Mouse (Mus musculus) thymus, postnatal 0 days (tissue): ENCODE data around the gene Phc2. TPM values are rescaled to one million over a fixed set of nuclear protein-coding genes. Genes with fewer than 3 reads are reported as not detected.
"Not testable (repeated sequence)": the region's sequence is repeated elsewhere in the genome, so short reads cannot be mapped to it uniquely, and the experiment has no call there.

Experiments used
- DNase-seq: peaks from one replicate; pipeline ENCODE4 v3.0.0-alpha.2; 2015; ENCODE audit warnings: low spot score
- polyA plus RNA-seq: library from polyadenylated mRNA; unstranded; fragments of >200 nt; fragmentation: Nextera tagmentation; extraction: Ambion mirVana; gene quantifications from 2 replicates; pipeline ENCODE4 v1.2.1, GENCODE M21; 2015

Phc2 gene
- polyA plus RNA-seq = 42.9 and 44.9 TPM in 2 replicates

- peak; percentile 95 for DNase-seq
These were observed at the start of gene Phc2 for GRCm38 (mm10) chr4:128654505-128655381. TSS of gene Phc2 (plus strand) at chr4:128654702.

- no peak for DNase-seq
These were observed 47.9 kb upstream of the Phc2 start for GRCm38 (mm10) chr4:128606586-128606985.

GRCm38 (mm10) chr4:128607661-128608060, 46.8 kb upstream of the Phc2 start:
- DNase-seq = no peak

- no peak for DNase-seq
These were observed 45.1 kb upstream of the Phc2 start for GRCm38 (mm10) chr4:128609276-128609924.

- DNase-seq = peak; percentile 99
These were observed 44.5 kb upstream of the Phc2 start, which contains the start of gene Zscan20 for GRCm38 (mm10) chr4:128609925-128610402. TSS of gene Zscan20 (minus strand) at chr4:128610098.

- DNase-seq = no peak
These were observed 43.8 kb upstream of the Phc2 start for GRCm38 (mm10) chr4:128610706-128611105.

GRCm38 (mm10) chr4:128611726-128612125, 42.8 kb upstream of the Phc2 start:
- DNase-seq = not testable (repeated sequence)

GRCm38 (mm10) chr4:128613326-128613725, 41.2 kb upstream of the Phc2 start:
- DNase-seq = peak; percentile 79

GRCm38 (mm10) chr4:128615761-128616160, 38.7 kb upstream of the Phc2 start:
- DNase-seq = peak; percentile 48

- DNase-seq = peak; percentile 58
These were observed 37.0 kb upstream of the Phc2 start for GRCm38 (mm10) chr4:128617363-128618120.

- DNase-seq = peak; percentile 82
These were observed 36.1 kb upstream of the Phc2 start, which contains the start of gene Tlr12 for GRCm38 (mm10) chr4:128618246-128618911. TSS of gene Tlr12 (minus strand) at chr4:128618619.

GRCm38 (mm10) chr4:128618963-128619362, 35.5 kb upstream of the Phc2 start:
- no peak for DNase-seq

GRCm38 (mm10) chr4:128620572-128620971, 33.9 kb upstream of the Phc2 start:
- no peak for DNase-seq

GRCm38 (mm10) chr4:128621109-128621508, 33.4 kb upstream of the Phc2 start:
- no peak for DNase-seq

GRCm38 (mm10) chr4:128635451-128635850, 19.1 kb upstream of the Phc2 start:
- DNase-seq = no peak

- no peak for DNase-seq
These were observed 18.5 kb upstream of the Phc2 start for GRCm38 (mm10) chr4:128635894-128636585.

GRCm38 (mm10) chr4:128637250-128637649, 17.3 kb upstream of the Phc2 start:
- DNase-seq = no peak

- DNase-seq = no peak
These were observed 16.1 kb upstream of the Phc2 start for GRCm38 (mm10) chr4:128638265-128638923.
